Mouse (Mus musculus) bone marrow, adult 2 months (tissue): ENCODE data around the gene Nrap. TPM values are rescaled to one million over a fixed set of nuclear protein-coding genes. Genes with fewer than 3 reads are reported as not detected.

ENCODE experiments used
- H3K27ac ChIP-seq: fragments of 200-500 bp; 2 replicates; pipeline ENCODE4 v1.5.1; 2012; ENCODE audit warnings: low read depth, mild to moderate bottlenecking, control low read depth, inconsistent platforms, low read length; ENCODE audit not compliant: control insufficient read depth, poor library complexity, insufficient read depth
- H3K4me1 ChIP-seq: fragments of 200-500 bp; 2 replicates; pipeline ENCODE4 v1.6.1; 2011; ENCODE audit warnings: low read length; ENCODE audit not compliant: control insufficient read depth, insufficient read depth
- H3K4me3 ChIP-seq: fragments of 200-500 bp; replicated peaks from 2 replicates; pipeline ENCODE3; 2011; ENCODE audit warnings: mild to moderate bottlenecking, low read depth, low read length, control low read depth; ENCODE audit not compliant: control insufficient read depth
- CTCF ChIP-seq: fragments of 200-500 bp; IDR thresholded peaks from 2 replicates; pipeline ENCODE4 v1.5.1; 2011; ENCODE audit warnings: low read length, control low read depth; ENCODE audit not compliant: control insufficient read depth, insufficient read depth
- POLR2A ChIP-seq: fragments of 200-500 bp; IDR thresholded peaks from 2 replicates; pipeline ENCODE4 v1.6.1; 2011; ENCODE audit warnings: low read depth, mild to moderate bottlenecking, control low read depth, low read length, borderline replicate concordance; ENCODE audit not compliant: control insufficient read depth
- WGBS: fragments of 180-500 bp; shearing (Covaris S2); methylation state at CpG from one replicate; pipeline ENCODE4 v1.1.7; 2018; 5-methylcytosine and 5-hydroxymethylcytosine counted together
- polyA plus RNA-seq: library from polyadenylated mRNA; stranded (reverse); fragments of >200 nt; gene quantifications from 2 replicates; pipeline ENCODE4 v1.2.4, GENCODE M21; 2011; ENCODE audit warnings: low replicate concordance; ENCODE audit not compliant: missing spikeins, insufficient read depth, insufficient read length

Nrap gene
- polyA plus RNA-seq, 1 experiment = 0.52 TPM

DNA sequence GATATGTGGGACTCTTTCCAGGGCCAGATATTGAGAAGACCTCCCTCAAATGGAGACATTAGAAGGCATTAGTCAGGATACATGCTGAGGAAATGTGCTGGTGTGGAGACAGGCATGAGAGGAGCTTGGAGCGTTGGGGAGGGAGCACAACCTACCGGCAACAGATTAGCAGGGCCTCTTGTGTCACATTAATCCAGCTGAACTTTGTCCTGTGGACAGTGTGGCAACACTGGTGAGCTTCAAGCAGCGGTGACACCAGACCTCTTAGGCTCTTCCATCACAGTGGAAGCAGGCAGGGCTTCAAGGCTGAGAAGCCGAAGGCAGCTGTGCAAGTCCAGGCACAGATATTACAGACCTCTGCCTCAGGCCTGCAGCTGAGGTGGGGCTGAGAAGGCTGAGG lies 111.9 kb downstream of the Nrap start:
- TF ChIP-seq CTCF (no peak), POLR2A (no peak)
- Histone ChIP-seq H3K4me1 (no peaks in the 10 kb centered on the region), H3K27ac (no peak overlapping the region), H3K4me3 (no peak overlapping the region)
- WGBS = 87% methylated on average over 4 of the region's 4 CpGs

- H3K27ac ChIP-seq = no peak overlapping the region
- TF ChIP-seq CTCF = peak; percentile 26; the same call in 1 of the 2 replicates
- TF ChIP-seq POLR2A = no peak
- WGBS = 62% methylated on average over 3 of the region's 3 CpGs
Observed at GRCm38 (mm10) chr19:56277140-56277804, 112.6 kb downstream of the Nrap start.

DNA sequence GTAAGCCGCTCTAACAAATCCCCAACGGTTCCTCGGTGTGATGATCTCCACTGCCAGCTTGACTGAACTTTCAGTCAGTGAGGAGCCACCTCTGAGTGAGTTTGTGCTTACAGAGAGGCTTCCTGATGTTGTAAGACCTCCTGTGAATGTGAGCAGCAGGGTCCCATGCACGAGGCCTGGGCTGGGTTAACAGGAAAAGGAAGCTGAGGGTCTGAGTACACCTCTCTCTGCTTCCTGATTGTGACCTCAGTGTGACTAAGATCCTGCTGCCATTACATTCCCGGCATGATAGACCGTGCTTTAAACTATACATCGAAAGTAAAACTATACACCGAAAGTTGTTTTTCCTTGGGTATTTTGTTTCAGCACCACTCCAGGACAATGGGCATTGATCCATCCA lies 117.8 kb downstream of the Nrap start:
- Histone ChIP-seq H3K4me3 (no peak overlapping the region), H3K27ac (no peak overlapping the region), H3K4me1 (peaks cover 1% of the 10 kb centered on the region; the same call in 1 of the 2 replicates)
- WGBS = 39% methylated on average over 8 of the region's 8 CpGs
- TF ChIP-seq POLR2A = no peak
- TF ChIP-seq CTCF = no peak

More at GRCm38 (mm10) chr19:56277140-56277804, 112.6 kb downstream of the Nrap start:
- Histone ChIP-seq H3K4me3 (no peak overlapping the region), H3K4me1 (peaks cover 1% of the 10 kb centered on the region; the same call in 1 of the 2 replicates)

Other genes starting within 250 kb of the Nrap start
- 0.92 TPM in 1 of 2 replicates, not detected in the other for gene Habp2, start 102.9 kb downstream of the Nrap start, polyA plus RNA-seq
- 6.6 and 12.2 TPM in 2 replicates for gene Casp7, start 7.1 kb upstream of the Nrap start, polyA plus RNA-seq
- 0.41 TPM in 1 of 2 replicates, not detected in the other for gene Plekhs1, start 71.6 kb upstream of the Nrap start, polyA plus RNA-seq
- gene Dclre1a, start 158.2 kb upstream of the Nrap start, polyA plus RNA-seq = 8.4 and 10.7 TPM in 2 replicates
- gene Nhlrc2, start 158.2 kb upstream of the Nrap start, polyA plus RNA-seq = 5.1 and 7.1 TPM in 2 replicates